Mouse (Mus musculus): ENCODE results near the gene Sgca.
"Not testable (repeated sequence)": the region's sequence is repeated elsewhere in the genome, so short reads cannot be mapped to it uniquely, and the experiment has no call there.

The Sgca gene

DNA sequence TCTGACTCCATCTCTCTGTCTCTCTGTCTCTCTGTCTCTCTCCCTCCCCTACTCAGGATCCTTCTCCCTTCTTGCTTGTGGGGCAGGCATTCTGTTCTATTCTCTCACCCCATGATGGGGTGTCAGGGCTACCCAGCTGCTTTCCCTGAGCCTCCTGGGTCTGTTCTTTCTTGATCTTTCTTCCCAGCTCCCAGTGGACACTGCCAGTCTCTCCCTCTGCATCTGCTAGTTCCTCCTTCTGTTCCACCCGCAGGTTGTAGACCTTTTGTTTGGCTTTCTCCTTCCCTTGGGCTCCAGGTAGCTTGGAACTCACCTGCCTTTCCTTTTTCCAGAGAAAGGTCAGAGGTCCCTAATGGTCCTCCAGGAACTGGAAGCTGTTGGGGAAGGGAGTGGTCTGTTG is 35.3 kb upstream of the Sgca start:
- H3K4me1 ChIP-seq (replicated peaks; ENCODE audit: low read depth, low read length) = peaks cover 44% of the 10 kb centered on the region

DNA sequence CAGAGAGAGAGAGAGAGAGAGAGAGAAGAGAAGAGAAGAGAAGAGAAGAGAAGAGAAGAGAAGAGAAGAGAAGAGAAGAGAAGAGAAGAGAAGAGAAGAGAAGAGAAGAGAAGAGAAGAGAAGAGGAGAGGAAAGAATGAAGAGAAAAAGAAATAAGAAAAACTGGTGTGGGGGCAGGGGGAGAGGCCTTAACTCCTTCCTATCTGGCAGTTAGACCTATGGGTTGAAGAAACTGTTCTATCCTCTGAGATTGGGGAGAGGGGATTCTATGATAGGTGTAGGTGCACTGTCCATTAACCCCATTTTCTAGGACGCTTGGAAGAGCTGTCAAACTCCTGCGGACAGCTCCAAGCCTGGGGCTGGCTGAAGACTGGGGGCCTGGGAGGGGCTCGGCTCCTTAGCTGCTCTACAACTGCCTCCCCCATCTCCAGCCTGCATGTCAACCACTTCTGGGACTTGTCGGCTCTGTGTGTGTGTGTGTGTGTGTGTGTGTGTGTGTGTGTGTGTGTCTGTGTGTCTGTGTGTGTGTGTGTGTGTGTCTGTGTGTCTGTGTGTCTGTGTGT is 34.8 kb upstream of the Sgca start:
- Histone ChIP-seq H3K4me1 (replicated peaks; ENCODE audit: low read depth, low read length) (peaks cover 44% of the 10 kb centered on the region), H3K27me3 (ENCODE audit: insufficient read depth, low read length) (peaks cover 84% of the 10 kb centered on the region)
- H3K36me3 ChIP-seq (ENCODE audit: insufficient read depth, low read length); H3K4me3 ChIP-seq (replicated peaks; ENCODE audit: low read length); H3K9me3 ChIP-seq (ENCODE audit: low read length): not testable (repeated sequence)

More for the DNA sequence above, 35.3 kb upstream of the Sgca start:
- no peaks in the 10 kb centered on the region for H3K9me3 ChIP-seq (ENCODE audit: low read length)
- no peak overlapping the region for H3K4me3 ChIP-seq (replicated peaks; ENCODE audit: low read length)
- H3K36me3 ChIP-seq (ENCODE audit: insufficient read depth, low read length) = no peaks in the 10 kb centered on the region
- peaks cover 89% of the 10 kb centered on the region for H3K27me3 ChIP-seq (ENCODE audit: insufficient read depth, low read length)
- no peak for TF ChIP-seq CTCF (conservative IDR thresholded peaks at IDR 0.05; ENCODE audit: low read length)
- TF ChIP-seq POU5F1 (IDR thresholded peaks at IDR 0.05; ENCODE audit: borderline replicate concordance, low read length) = no peak
- TF ChIP-seq NANOG (IDR thresholded peaks at IDR 0.05; ENCODE audit: borderline replicate concordance, low read length) = no peak

DNA sequence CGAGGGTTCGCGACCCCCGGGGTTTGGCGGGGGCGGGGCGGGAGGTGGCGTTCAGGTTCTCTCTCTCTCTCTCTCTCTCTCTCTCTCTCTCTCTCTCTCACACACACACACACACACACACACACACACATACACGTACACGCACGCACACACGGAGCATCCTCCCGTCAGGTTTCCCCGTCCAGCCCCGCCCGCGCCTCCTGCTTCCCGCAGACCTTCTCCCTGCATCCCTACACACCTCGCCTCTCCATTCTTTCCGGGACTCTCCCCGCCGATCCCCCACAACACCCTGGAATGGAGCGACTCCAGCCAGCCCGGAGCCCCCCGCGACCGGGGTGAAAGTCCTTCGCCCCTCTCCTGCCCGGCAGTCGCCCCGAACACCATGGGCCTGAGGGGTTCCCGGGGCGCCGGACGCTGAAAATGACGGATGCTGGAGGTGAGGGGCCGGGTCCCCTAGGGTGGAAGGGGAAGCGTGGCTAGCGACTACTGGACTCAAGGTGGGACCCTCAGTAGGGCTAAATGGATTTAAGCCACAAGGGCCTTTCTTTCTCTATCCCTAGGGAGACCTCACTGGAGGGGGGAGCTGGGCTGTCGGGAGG is 34.1 kb upstream of the Sgca start:
- peaks cover 44% of the 10 kb centered on the region for H3K4me1 ChIP-seq (replicated peaks; ENCODE audit: low read depth, low read length)
- peak overlapping the region; percentile 74 for H3K4me3 ChIP-seq (replicated peaks; ENCODE audit: low read length)
- peaks cover 77% of the 10 kb centered on the region for H3K27me3 ChIP-seq (ENCODE audit: insufficient read depth, low read length)
- TF ChIP-seq POU5F1 (IDR thresholded peaks at IDR 0.05; ENCODE audit: borderline replicate concordance, low read length) = no peak
- TF ChIP-seq CTCF (conservative IDR thresholded peaks at IDR 0.05; ENCODE audit: low read length) = no peak
- TF ChIP-seq NANOG (IDR thresholded peaks at IDR 0.05; ENCODE audit: borderline replicate concordance, low read length) = no peak
- H3K36me3 ChIP-seq (ENCODE audit: insufficient read depth, low read length) = peaks cover 9% of the 10 kb centered on the region
- 0 out of 2 replicates have a peak, but pooled peaks cover 5% of the 10 kb centered on the region for H3K9me3 ChIP-seq (ENCODE audit: low read length)

DNA sequence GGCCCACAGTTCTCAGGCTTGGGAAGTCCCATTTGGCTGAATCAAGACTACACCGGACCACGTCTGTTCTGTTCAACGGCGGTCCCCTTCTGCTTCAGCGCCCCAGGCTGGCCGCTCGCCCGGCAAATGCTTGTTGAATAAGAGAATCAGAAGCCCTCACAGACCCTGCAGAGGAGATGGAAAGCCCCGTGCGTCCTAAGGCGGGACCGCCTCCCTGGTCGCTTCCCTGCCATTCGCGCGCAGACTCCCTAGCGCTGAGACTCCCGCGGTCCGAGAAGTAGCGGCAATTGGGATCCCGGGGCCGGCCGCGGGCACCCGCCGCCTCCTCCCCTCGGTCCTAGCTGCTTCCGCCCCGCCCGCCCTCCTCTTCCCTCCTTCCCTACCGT is 33.5 kb upstream of the Sgca start, which contains the start of gene Samd14:
Gene Samd14, plus strand, starts transcription at position 251 of the 386 bp plus-strand sequence.
- Histone ChIP-seq H3K27me3 (ENCODE audit: insufficient read depth, low read length) (peaks cover 71% of the 10 kb centered on the region), H3K36me3 (ENCODE audit: insufficient read depth, low read length) (peaks cover 16% of the 10 kb centered on the region), H3K4me3 (replicated peaks; ENCODE audit: low read length) (peak within 1 kb of the TSS; percentile 74), H3K4me1 (replicated peaks; ENCODE audit: low read depth, low read length) (peaks cover 47% of the 10 kb centered on the region), H3K9me3 (ENCODE audit: low read length) (0 out of 2 replicates have a peak, but pooled peaks cover 5% of the 10 kb centered on the region)
- TF ChIP-seq POU5F1 (IDR thresholded peaks at IDR 0.05; ENCODE audit: borderline replicate concordance, low read length) (no peak), CTCF (conservative IDR thresholded peaks at IDR 0.05; ENCODE audit: low read length) (no peak), NANOG (IDR thresholded peaks at IDR 0.05; ENCODE audit: borderline replicate concordance, low read length) (no peak)

DNA sequence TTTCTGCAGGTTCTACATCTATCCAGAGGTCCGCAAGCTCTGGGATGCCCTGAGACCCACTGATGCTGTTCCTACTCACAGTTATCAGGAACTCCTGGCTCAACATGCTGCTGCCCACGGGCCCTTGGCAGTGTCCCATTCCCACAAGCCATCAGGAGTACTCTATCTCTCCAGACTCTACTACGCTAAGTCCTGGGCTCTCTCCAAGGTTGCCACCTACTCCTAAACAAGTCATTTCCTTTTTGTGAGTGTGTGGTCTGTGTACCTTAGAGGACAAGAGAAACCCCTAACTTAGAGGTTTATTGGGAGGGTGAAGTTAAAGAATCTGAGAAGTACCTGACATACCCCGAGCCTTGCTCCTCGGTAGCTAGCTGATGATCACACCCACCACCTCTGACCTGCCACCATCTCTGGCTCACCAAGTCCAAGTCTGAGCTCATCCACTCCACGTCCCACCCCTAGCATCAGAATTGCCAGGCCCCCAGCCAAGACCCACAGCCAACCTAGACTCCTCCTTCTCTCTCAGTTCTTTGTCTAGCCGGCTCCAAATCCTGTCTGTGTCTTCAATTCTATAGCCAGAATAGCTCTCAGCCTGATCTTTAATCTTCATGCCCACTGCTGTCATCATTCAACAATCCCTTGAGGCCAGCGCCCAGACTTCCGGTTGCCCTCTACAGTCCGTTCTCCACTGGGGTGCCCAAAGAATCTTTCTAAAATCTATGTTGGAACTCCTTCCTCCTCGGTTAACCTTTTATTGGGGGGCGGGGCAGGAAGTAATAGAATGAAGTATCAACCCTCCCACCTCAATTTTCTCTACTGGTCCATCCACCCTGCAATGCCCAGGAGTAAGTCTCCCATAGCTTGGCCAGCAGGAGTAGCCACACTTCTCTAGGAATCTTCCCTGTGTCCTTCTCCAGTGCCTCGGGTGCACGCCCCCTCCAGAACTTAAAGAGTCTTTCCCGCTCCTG is 32.8 kb upstream of the Sgca start:
- Histone ChIP-seq H3K27me3 (ENCODE audit: insufficient read depth, low read length) (peaks cover 64% of the 10 kb centered on the region), H3K4me3 (replicated peaks; ENCODE audit: low read length) (peak overlapping the region; percentile 74), H3K36me3 (ENCODE audit: insufficient read depth, low read length) (peaks cover 22% of the 10 kb centered on the region), H3K9me3 (ENCODE audit: low read length) (0 out of 2 replicates have a peak, but pooled peaks cover 5% of the 10 kb centered on the region), H3K4me1 (replicated peaks; ENCODE audit: low read depth, low read length) (peaks cover 53% of the 10 kb centered on the region)
- no peak for TF ChIP-seq POU5F1 (IDR thresholded peaks at IDR 0.05; ENCODE audit: borderline replicate concordance, low read length)
- TF ChIP-seq NANOG (IDR thresholded peaks at IDR 0.05; ENCODE audit: borderline replicate concordance, low read length) = no peak
- no peak for TF ChIP-seq CTCF (conservative IDR thresholded peaks at IDR 0.05; ENCODE audit: low read length)

DNA sequence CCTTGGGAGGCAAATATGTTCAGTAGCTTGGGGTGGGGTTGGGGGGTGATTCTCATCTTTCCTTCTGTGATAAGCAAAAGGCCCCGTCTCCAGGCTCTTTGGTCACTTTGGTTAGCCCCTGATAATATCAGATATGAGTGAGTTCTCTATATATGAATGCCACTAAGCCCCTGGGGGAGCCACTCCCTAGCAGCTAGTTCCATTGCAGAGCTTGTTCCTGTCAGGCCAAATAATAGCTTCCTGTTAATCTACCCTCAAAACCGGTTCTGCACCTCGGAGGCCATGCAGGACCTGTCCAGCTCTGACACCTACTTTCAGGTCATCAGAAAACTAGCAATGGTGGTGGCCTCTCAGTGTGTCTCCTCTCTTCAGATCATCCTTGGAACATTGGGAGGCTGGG is 31.3 kb upstream of the Sgca start:
- TF ChIP-seq NANOG (IDR thresholded peaks at IDR 0.05; ENCODE audit: borderline replicate concordance, low read length) (no peak), POU5F1 (IDR thresholded peaks at IDR 0.05; ENCODE audit: borderline replicate concordance, low read length) (no peak), CTCF (conservative IDR thresholded peaks at IDR 0.05; ENCODE audit: low read length) (no peak)
- H3K27me3 ChIP-seq (ENCODE audit: insufficient read depth, low read length) = peaks cover 51% of the 10 kb centered on the region
- H3K4me3 ChIP-seq (replicated peaks; ENCODE audit: low read length) = no peak overlapping the region
- H3K9me3 ChIP-seq (ENCODE audit: low read length) = 0 out of 2 replicates have a peak, but pooled peaks cover 5% of the 10 kb centered on the region
- H3K36me3 ChIP-seq (ENCODE audit: insufficient read depth, low read length) = peaks cover 35% of the 10 kb centered on the region
- H3K4me1 ChIP-seq (replicated peaks; ENCODE audit: low read depth, low read length) = peaks cover 49% of the 10 kb centered on the region

DNA sequence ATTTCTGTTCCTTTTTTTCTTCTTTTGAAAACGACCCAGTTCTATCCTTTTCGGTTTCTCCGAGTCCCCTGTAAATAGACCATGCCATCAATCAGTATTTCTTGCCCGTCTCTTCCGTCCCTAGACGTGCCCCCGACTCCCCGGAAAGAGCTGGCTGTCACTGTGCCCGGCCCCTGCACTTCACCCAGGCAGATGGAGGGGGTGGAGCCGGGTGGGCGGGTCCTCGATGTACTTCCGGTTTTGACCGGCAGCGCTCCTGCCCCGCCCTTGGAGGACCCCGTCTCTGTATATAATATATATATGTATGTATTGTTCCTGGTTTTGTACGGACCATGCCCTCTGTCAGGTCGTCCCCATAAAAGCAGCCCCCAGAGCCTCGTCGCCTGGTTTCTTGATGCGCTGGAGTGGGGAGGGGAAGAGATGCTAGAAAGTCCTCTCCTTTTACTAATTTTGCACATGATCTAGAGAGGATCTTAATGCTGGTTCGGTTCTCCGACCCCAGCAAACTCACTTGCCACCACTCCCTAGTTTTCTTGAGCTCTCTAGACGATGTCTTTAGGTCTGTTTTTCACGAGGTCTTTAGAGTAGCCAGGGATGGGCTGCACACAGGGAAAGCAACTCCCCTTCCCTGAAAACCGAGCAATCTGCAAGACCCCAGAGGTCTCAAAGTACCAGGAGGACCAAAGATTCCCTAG is 30.5 kb upstream of the Sgca start:
- Histone ChIP-seq H3K9me3 (ENCODE audit: low read length) (0 out of 2 replicates have a peak, but pooled peaks cover 5% of the 10 kb centered on the region), H3K4me1 (replicated peaks; ENCODE audit: low read depth, low read length) (peaks cover 44% of the 10 kb centered on the region), H3K4me3 (replicated peaks; ENCODE audit: low read length) (peak overlapping the region; percentile 57), H3K27me3 (ENCODE audit: insufficient read depth, low read length) (peaks cover 44% of the 10 kb centered on the region), H3K36me3 (ENCODE audit: insufficient read depth, low read length) (peaks cover 42% of the 10 kb centered on the region)
- TF ChIP-seq POU5F1 (IDR thresholded peaks at IDR 0.05; ENCODE audit: borderline replicate concordance, low read length) (no peak), CTCF (conservative IDR thresholded peaks at IDR 0.05; ENCODE audit: low read length) (no peak), NANOG (IDR thresholded peaks at IDR 0.05; ENCODE audit: borderline replicate concordance, low read length) (no peak)

DNA sequence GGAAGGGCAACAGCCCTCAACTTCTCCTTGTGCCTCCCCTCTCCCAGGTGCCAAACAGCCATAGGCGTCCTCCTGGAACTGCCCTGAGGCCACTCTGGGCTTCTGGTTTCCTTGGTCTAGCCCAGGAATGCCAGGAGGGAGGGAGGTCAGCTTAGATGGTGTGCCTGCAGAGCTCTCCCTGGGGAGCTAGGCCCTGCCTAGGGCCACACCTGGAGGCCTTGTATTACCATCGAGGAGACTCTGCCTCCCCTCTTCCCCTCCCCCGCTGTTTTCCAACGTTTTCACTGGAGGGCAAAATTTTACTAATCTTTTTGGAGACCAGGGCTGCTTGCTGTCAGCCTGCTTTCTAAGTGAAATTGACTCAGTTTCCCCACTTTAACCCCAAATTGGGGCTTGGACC is 29.9 kb upstream of the Sgca start:
- Histone ChIP-seq H3K4me3 (replicated peaks; ENCODE audit: low read length) (no peak overlapping the region), H3K4me1 (replicated peaks; ENCODE audit: low read depth, low read length) (peaks cover 44% of the 10 kb centered on the region), H3K9me3 (ENCODE audit: low read length) (0 out of 2 replicates have a peak, but pooled peaks cover 5% of the 10 kb centered on the region), H3K27me3 (ENCODE audit: insufficient read depth, low read length) (peaks cover 37% of the 10 kb centered on the region), H3K36me3 (ENCODE audit: insufficient read depth, low read length) (peaks cover 47% of the 10 kb centered on the region)
- TF ChIP-seq NANOG (IDR thresholded peaks at IDR 0.05; ENCODE audit: borderline replicate concordance, low read length) = no peak
- TF ChIP-seq POU5F1 (IDR thresholded peaks at IDR 0.05; ENCODE audit: borderline replicate concordance, low read length) = no peak
- no peak for TF ChIP-seq CTCF (conservative IDR thresholded peaks at IDR 0.05; ENCODE audit: low read length)
